Mouse (Mus musculus) brain, embryonic 14.5 days (tissue): Measurements from ENCODE around the gene Slc38a1. TPM values are rescaled to one million over a fixed set of nuclear protein-coding genes. Genes with fewer than 3 reads are reported as not detected.

Source experiments
- DNase-seq: peaks from one replicate; pipeline ENCODE4 v3.0.0-alpha.2; 2011; ENCODE audit warnings: low read depth
- CTCF ChIP-seq: fragments of 200-500 bp; IDR thresholded peaks from 2 replicates; pipeline ENCODE4 v1.5.1; 2012; ENCODE audit warnings: inconsistent platforms, mild to moderate bottlenecking, moderate library complexity, borderline replicate concordance; ENCODE audit not compliant: insufficient read depth, insufficient read length; ENCODE audit errors: extremely low read depth
- POLR2A ChIP-seq: fragments of 200-500 bp; IDR thresholded peaks from 2 replicates; pipeline ENCODE4 v1.6.1; 2012; ENCODE audit warnings: mild to moderate bottlenecking, inconsistent platforms, borderline replicate concordance; ENCODE audit not compliant: poor library complexity, insufficient read depth, insufficient read length, severe bottlenecking; ENCODE audit errors: extremely low read depth
- polyA plus RNA-seq: library from polyadenylated mRNA; depleted of rRNA; stranded (reverse); fragments of >200 nt; gene quantifications from 2 replicates; pipeline ENCODE4 v1.2.3, GENCODE M21; 2012; rRNA removed

Gene Slc38a1
- polyA plus RNA-seq, 1 experiment = 133 TPM

DNA sequence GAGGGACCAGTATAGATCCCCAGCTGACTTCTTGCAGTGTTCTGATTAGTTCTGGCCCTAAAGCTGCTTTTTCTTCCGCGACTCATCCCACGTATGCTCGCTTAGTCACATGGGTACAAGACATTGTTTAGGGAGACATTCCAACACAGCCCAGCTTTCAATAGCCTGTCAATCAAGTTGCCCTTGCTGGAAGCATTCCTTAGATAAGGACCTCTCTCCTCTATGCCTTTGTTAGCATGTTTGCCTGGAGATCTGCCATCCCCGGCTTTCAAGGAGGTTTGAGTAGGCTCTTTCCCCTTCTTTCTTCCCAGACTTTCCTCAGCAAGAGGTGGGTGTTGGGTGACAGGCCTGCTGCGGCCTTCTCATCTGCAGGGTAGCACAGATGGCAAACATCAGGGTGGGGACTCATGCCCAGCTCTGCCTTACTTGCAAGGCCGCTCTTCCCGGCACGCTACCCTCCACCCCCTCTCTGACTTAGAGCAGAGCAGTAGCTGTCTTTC is 118.4 kb downstream of the Slc38a1 start:
- peak; percentile 78 for DNase-seq
- no peak for TF ChIP-seq CTCF
- TF ChIP-seq POLR2A = no peak

Other genes with a start within 250 kb of the Slc38a1 start
- gene Scaf11, start 182.1 kb downstream of the Slc38a1 start, polyA plus RNA-seq = 28.1 and 34.9 TPM in 2 replicates
- 107 and 136 TPM in 2 replicates for gene Slc38a2, start 56.8 kb upstream of the Slc38a1 start, polyA plus RNA-seq